Mouse (Mus musculus) gastrocnemius, adult 18-20 months (tissue): Measurements from ENCODE around the gene Ttll13. TPM values are rescaled to one million over a fixed set of nuclear protein-coding genes. Genes with fewer than 3 reads are reported as not detected.

Experiments
- DNase-seq: peaks from one replicate; pipeline ENCODE4 v3.0.0; 2021; ENCODE audit warnings: low spot score
- long read RNA-seq, 2 experiments: library from polyadenylated mRNA; stranded (forward); transcript quantifications; one replicate each; pipeline ENCODE4 v2.0.0; 2021
- total RNA-seq, 2 experiments: library from RNA; stranded (reverse); gene quantifications; 2 replicates each; pipeline ENCODE4 v1.2.3; 2021

Gene Ttll13
- under 1 TPM in 1 of 2 experiments, not detected in 1; 0.18 TPM for total RNA-seq
- long read RNA-seq, experiment 1 = 0 reads
- long read RNA-seq, experiment 2 = 0 reads

- peak; percentile 97 for DNase-seq
Measured at GRCm38 (mm10) chr7:80246148-80246721, at the start of gene Ttll13. Gene Ttll13 (plus strand): TSS chr7:80246376.

- no peak for DNase-seq
Measured at GRCm38 (mm10) chr7:80197371-80197770, 48.8 kb upstream of the Ttll13 start.

- peak; percentile 62 for DNase-seq
Measured at GRCm38 (mm10) chr7:80197941-80198778, 48.0 kb upstream of the Ttll13 start.

GRCm38 (mm10) chr7:80198863-80199262 is 47.3 kb upstream of the Ttll13 start:
- no peak for DNase-seq

GRCm38 (mm10) chr7:80199286-80199685 is 46.9 kb upstream of the Ttll13 start:
- DNase-seq = no peak

- DNase-seq = no peak
Measured at GRCm38 (mm10) chr7:80199851-80200587, 46.2 kb upstream of the Ttll13 start.

GRCm38 (mm10) chr7:80200588-80200945 is 45.6 kb upstream of the Ttll13 start:
- no peak for DNase-seq

GRCm38 (mm10) chr7:80200963-80201539 is 45.1 kb upstream of the Ttll13 start:
- DNase-seq = no peak

- no peak for DNase-seq
Measured at GRCm38 (mm10) chr7:80201888-80202540, 44.2 kb upstream of the Ttll13 start.

- DNase-seq = no peak
Measured at GRCm38 (mm10) chr7:80202961-80203360, 43.2 kb upstream of the Ttll13 start.

- no peak for DNase-seq
Measured at GRCm38 (mm10) chr7:80203638-80204096, 42.5 kb upstream of the Ttll13 start.

- DNase-seq = no peak
Measured at GRCm38 (mm10) chr7:80204362-80204761, 41.8 kb upstream of the Ttll13 start.

GRCm38 (mm10) chr7:80204961-80205360 is 41.2 kb upstream of the Ttll13 start:
- DNase-seq = no peak

- DNase-seq = no peak
Measured at GRCm38 (mm10) chr7:80205705-80206589, 40.2 kb upstream of the Ttll13 start.

GRCm38 (mm10) chr7:80207314-80207731 is 38.9 kb upstream of the Ttll13 start:
- DNase-seq = no peak

- DNase-seq = no peak
Measured at GRCm38 (mm10) chr7:80208026-80208642, 38.0 kb upstream of the Ttll13 start.

GRCm38 (mm10) chr7:80208738-80209430 is 37.3 kb upstream of the Ttll13 start:
- no peak for DNase-seq

GRCm38 (mm10) chr7:80209669-80210068 is 36.5 kb upstream of the Ttll13 start:
- no peak for DNase-seq

GRCm38 (mm10) chr7:80210982-80211381 is 35.2 kb upstream of the Ttll13 start:
- no peak for DNase-seq
